Mouse (Mus musculus): ENCODE measurements around the gene Cactin.

DNA sequence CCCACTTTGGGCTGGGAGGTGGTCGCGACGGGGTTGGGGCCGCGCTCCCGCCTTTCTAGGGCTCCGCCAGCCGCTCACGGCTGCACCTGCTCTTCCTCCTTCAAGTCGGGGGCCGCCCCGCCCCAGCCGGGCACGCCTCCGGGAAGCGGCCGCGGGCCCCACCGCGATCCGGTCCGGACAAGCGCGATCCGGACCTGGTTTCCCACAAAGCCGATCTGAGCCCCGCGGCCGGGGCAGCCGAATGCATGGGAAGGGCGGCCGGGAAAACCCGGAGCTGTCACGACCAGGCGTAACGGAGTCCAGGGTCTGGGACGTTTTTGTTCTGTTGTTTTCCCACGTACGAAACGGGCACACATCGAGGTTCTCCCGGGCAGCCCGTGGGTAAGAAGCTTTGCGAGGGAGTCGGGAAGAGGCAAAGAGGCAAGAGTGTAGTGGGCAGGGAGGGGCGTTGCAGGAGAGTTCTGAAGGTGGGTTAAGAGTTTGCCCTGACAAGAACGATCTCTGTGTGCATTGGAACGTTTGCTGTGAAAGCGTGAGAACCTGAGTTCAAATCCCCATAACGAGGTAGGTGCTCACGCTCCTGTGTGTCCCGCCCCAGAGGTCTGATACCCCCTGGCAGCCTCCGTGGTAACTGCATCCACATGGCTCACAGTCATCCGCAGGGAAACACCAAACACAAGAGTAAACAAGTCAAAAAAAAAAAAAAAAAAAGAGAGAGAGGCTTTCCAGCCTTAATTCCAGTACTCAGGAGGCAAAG, 35.0 kb upstream of the Cactin start:
- no peak for TF ChIP-seq CTCF (IDR thresholded peaks at IDR 0.05; ENCODE audit: borderline replicate concordance, extremely low read depth, insufficient read depth, insufficient read length)
- 0 out of 2 replicates have a peak, but pooled peaks have one; percentile 18 for TF ChIP-seq POLR2A (IDR thresholded peaks at IDR 0.05; ENCODE audit: borderline replicate concordance, extremely low read depth, insufficient read depth, insufficient read length, poor library complexity, severe bottlenecking)
